Mouse (Mus musculus) embryonic facial prominence, embryonic 10.5 days (tissue): ENCODE data around the gene Gk5. TPM values are rescaled to one million over a fixed set of nuclear protein-coding genes. Genes with fewer than 3 reads are reported as not detected.
"Not testable (repeated sequence)": the region's sequence is repeated elsewhere in the genome, so short reads cannot be mapped to it uniquely, and the experiment has no call there.

Source experiments
- DNase-seq: peaks from one replicate; pipeline ENCODE4 v3.0.0-alpha.2; 2017; ENCODE audit warnings: low spot score
- H3K27ac ChIP-seq: fragments of 300-500 bp; sonication (generic); replicated peaks from 2 replicates; pipeline ENCODE4 v1.5.1; 2016; ENCODE audit warnings: mild to moderate bottlenecking
- H3K27me3 ChIP-seq: fragments of 300-500 bp; sonication (generic); replicated peaks from 2 replicates; pipeline ENCODE4 v1.6.1; 2016; ENCODE audit warnings: low read depth, mild to moderate bottlenecking; ENCODE audit not compliant: poor library complexity, severe bottlenecking
- H3K36me3 ChIP-seq: fragments of 300-500 bp; sonication (generic); replicated peaks from 2 replicates; pipeline ENCODE4 v1.6.1; 2016; ENCODE audit warnings: mild to moderate bottlenecking, moderate library complexity
- H3K4me1 ChIP-seq: fragments of 300-500 bp; sonication (generic); 2 replicates; pipeline ENCODE4 v1.6.1; 2016
- H3K4me3 ChIP-seq: fragments of 300-500 bp; sonication (generic); 2 replicates; pipeline ENCODE4 v1.5.1; 2016; ENCODE audit warnings: mild to moderate bottlenecking, moderate library complexity
- H3K9me3 ChIP-seq: fragments of 300-500 bp; sonication (generic); 2 replicates; pipeline ENCODE4 v1.6.1; 2016; ENCODE audit warnings: mild to moderate bottlenecking
- WGBS: fragments of 180-500 bp; shearing (Covaris S2); methylation state at CpG from one replicate; pipeline ENCODE4 v1.1.7; 2016; 5-methylcytosine and 5-hydroxymethylcytosine counted together
- polyA plus RNA-seq: library from polyadenylated mRNA; unstranded; fragments of >200 nt; fragmentation: Nextera tagmentation; extraction: Ambion mirVana; gene quantifications from 2 replicates; pipeline ENCODE4 v1.2.1, GENCODE M21; 2016

Gk5 gene
- polyA plus RNA-seq, 1 experiment from 2014 or later: 4.6 TPM

DNA sequence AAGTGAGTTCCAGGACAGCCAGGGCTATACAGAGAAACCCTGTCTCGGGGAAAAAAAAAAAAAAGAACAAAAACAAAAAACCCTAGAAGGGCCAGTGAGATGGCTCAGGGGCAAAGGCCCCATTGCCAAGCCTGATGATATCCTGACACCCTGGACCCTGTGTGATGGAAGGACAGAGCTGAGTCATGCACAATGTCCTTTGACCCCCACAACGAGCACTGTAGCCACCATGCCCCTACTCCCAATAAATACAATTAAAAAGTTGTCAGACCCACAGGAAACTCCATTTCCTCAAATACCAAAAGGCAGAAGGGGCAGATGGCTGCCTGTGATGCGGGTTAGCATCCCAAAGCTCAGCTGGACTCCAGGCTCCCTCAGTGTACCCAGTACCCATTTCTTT is 39.9 kb downstream of the Gk5 start:
- no peak overlapping the region for H3K4me3 ChIP-seq
- no peak overlapping the region for H3K27ac ChIP-seq
- 61% methylated on average over 3 of the region's 3 CpGs for WGBS
- no peaks in the 10 kb centered on the region for H3K9me3 ChIP-seq
- H3K27me3 ChIP-seq: no peaks in the 10 kb centered on the region
- H3K4me1 ChIP-seq: peaks cover 13% of the 10 kb centered on the region; the same call in 1 of the 2 replicates
- H3K36me3 ChIP-seq: peaks cover 13% of the 10 kb centered on the region
- no peak for DNase-seq

DNA sequence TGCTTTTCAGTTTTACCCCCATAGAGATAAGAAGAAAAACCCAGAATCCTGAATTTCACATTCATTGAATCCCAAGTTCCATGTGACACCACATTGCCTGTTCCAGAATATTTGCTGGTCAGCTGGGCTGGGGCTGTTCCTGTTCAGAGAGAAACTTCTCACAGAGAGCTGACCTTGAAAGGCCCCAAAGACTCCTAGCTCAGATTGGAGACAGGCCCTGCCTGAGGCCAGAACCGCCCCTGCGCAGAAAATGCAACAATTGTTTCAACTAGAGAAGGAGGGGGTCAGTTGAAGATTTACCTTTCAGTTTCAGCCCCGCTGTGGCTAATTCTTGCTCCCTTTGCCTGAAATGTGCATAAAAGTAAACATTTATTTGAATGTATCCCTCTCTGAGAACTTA is 41.6 kb downstream of the Gk5 start:
- Histone ChIP-seq H3K27ac (no peak overlapping the region), H3K9me3 (no peaks in the 10 kb centered on the region), H3K36me3 (peaks cover 5% of the 10 kb centered on the region), H3K4me1 (peaks cover 13% of the 10 kb centered on the region; the same call in 1 of the 2 replicates), H3K4me3 (no peak overlapping the region), H3K27me3 (no peaks in the 10 kb centered on the region)
- WGBS: 39% methylated on average over 3 of the region's 3 CpGs
- DNase-seq: peak; percentile 27

DNA sequence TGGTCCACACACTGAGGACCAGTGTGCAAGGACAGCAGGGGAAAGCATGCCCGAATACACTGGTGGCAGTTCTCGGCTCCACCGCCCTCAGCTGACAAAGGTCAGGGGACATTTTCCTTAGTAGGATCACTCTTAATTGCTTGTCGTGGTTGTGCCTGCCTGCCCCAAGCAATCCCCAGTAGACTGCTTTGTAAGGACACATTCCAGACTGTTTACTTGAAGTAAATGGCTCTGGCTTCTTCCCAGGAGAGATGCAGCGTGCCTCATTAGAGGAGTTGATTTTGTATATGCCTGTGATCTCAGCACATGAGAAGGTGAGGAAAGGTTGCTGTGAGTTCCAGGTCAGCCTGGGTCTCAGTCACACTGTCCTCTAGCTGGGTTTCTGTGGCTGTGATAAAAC is 43.3 kb downstream of the Gk5 start:
- Histone ChIP-seq H3K27me3 (no peaks in the 10 kb centered on the region), H3K9me3 (no peaks in the 10 kb centered on the region), H3K4me1 (peaks cover 13% of the 10 kb centered on the region; the same call in 1 of the 2 replicates), H3K4me3 (no peak overlapping the region), H3K27ac (no peak overlapping the region), H3K36me3 (0 out of 2 replicates have a peak, but pooled peaks cover 3% of the 10 kb centered on the region)
- no peak for DNase-seq
- WGBS: 55% methylated on average over 5 of the region's 5 CpGs

DNA sequence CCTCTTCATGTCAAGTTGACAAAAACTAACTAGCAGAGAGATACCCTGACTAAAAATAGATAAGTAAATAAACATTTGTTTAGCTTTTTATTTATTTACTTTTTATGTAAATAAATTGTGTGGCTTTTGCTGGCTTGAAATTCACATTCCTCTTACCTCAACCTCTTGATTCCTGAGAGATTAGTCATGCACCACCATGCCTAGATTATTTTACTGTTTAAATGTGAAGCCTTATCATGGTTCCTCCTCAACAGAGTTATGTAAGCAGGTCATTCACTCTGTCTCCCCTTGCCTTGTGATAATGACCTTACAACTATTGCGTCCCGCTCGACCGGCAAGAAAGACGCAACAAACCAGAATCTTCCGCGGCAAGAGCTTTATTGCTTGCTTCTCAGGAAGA is 44.3 kb downstream of the Gk5 start:
- Histone ChIP-seq H3K36me3 (0 out of 2 replicates have a peak, but pooled peaks cover 3% of the 10 kb centered on the region), H3K9me3 (no peaks in the 10 kb centered on the region), H3K27me3 (no peaks in the 10 kb centered on the region), H3K4me3 (no peak overlapping the region), H3K4me1 (peaks cover 13% of the 10 kb centered on the region; the same call in 1 of the 2 replicates), H3K27ac (no peak overlapping the region)
- DNase-seq: no peak
- 96% methylated on average over 7 of the region's 7 CpGs for WGBS

DNA sequence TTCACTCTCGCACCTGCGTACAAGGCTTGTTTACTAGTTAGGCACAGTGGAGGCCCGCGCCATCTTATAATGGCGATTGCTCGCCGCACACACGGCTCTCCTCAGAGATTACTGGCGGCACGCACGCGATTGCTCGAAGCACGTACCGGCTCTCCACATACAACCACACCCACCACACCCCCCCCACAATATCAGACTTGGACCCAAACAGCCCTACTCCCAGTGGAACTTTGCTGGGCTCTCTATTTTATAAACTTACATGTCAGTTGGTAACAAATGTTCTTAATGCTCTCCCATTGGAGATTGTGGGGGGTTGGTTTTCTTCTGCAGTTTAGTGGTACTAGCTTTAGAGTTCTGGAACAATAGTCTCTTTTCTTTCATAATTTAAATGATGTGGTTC is 44.8 kb downstream of the Gk5 start:
- 98% methylated on average over 15 of the region's 15 CpGs for WGBS
- not testable (repeated sequence) for H3K27me3 ChIP-seq, H3K4me3 ChIP-seq

DNA sequence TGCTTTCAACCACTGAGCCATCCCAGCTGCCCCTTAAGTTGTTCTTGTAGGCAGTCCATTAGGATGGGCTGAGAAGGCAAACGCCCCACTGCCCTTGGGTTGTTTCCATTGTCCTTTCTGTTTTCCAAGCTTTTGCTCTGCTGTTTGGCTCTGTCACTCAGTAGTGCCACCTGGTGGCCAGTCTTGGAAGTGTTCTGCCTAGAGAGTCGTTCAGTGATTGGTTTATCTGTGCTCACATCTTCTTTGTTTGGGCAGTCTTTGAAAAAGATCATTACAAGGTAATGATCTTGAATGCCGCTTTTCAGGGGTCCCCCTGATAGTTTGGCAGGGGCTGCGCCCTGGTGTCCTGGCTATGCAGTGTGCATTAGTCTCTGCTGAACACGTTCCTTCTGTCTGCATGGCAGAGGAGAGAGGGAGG is 48.0 kb downstream of the Gk5 start:
- 19% methylated on average over 5 of the region's 5 CpGs for WGBS
- H3K4me1 ChIP-seq: 0 out of 2 replicates have a peak, but pooled peaks cover 4% of the 10 kb centered on the region
- no peaks in the 10 kb centered on the region for H3K27me3 ChIP-seq
- H3K9me3 ChIP-seq: no peaks in the 10 kb centered on the region
- H3K27ac ChIP-seq: peak overlapping the region; percentile 30; the same call in 1 of the 2 replicates
- no peak overlapping the region for H3K4me3 ChIP-seq
- H3K36me3 ChIP-seq: 0 out of 2 replicates have a peak, but pooled peaks cover 3% of the 10 kb centered on the region
- DNase-seq: peak; percentile 85

More for the DNA sequence above, 44.8 kb downstream of the Gk5 start:
- H3K4me1 ChIP-seq: peaks cover 13% of the 10 kb centered on the region; the same call in 1 of the 2 replicates
- H3K27ac ChIP-seq, H3K9me3 ChIP-seq, H3K36me3 ChIP-seq, DNase-seq: not testable (repeated sequence)

DNA sequence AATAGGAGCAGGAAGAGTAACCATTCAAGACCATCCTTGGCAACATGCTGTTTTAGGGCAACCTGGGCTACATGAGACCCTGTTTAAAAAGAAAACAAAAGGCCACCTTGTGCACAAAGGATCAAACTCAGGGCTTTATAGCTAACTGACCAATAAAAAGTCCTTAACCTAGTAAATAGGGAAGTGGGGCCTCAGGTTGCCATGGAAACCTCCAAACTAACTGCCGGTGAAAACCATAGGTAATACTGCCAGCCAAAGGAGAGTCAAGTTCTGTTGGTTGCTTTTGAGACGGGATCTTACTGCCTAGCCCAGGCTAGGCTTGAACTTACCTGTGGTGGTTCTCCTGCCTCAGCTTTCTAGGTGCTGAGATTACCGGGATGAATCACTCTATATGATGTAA is 51.4 kb downstream of the Gk5 start:
- DNase-seq: no peak
- H3K36me3 ChIP-seq: no peaks in the 10 kb centered on the region; the same call in 1 of the 2 replicates
- 77% methylated on average over 3 of the region's 3 CpGs for WGBS

DNA sequence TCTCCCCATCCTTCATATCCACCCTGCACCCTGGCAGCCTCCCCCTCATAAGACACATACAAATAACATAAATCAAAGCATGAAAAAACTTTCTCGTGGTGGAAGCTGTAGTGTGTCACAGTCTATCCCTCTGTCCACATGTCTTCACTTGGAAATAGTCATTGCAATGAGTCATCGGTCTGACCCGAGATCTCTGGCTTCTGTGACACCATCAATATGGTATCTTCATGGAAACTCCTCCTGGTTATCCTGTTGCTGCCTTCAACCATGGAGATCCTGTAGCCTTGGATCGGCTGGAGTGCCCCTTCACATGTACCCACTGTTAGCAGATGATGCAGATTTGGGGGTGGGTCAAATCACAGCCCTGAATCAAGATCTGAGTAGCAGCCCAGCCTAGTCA is 65.7 kb downstream of the Gk5 start:
- Histone ChIP-seq H3K4me1 (no peaks in the 10 kb centered on the region), H3K4me3 (no peak overlapping the region), H3K27me3 (no peaks in the 10 kb centered on the region), H3K36me3 (no peaks in the 10 kb centered on the region), H3K9me3 (no peaks in the 10 kb centered on the region), H3K27ac (no peak overlapping the region)
- no peak for DNase-seq
- 89% methylated on average over 4 of the region's 4 CpGs for WGBS

More for the DNA sequence above, 51.4 kb downstream of the Gk5 start:
- no peak overlapping the region for H3K4me3 ChIP-seq
- H3K9me3 ChIP-seq: no peaks in the 10 kb centered on the region
- H3K27me3 ChIP-seq: no peaks in the 10 kb centered on the region
- no peaks in the 10 kb centered on the region for H3K4me1 ChIP-seq
- no peak overlapping the region for H3K27ac ChIP-seq

DNA sequence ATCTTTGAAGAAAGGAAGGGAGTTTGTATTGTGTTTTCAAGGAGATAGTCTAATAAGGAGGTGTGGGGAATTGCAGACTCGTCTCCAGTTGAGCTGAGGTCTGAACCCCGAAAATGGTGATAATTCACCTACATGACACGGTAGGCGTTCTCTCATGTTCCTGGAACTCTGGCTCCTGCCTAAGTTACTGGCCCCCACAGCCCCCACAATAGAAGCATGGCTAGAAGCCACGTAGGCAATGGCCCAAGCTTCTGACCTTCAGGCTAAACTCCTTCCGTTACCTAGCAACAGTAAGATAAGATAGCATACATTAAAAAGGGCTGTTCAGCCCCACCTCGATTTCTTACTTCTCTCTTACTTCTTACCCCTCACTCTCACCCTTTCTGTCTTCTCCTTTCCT is 67.5 kb downstream of the Gk5 start:
- 77% methylated on average over 7 of the region's 7 CpGs for WGBS
- Histone ChIP-seq H3K9me3 (no peaks in the 10 kb centered on the region), H3K36me3 (no peaks in the 10 kb centered on the region), H3K4me3 (no peak overlapping the region), H3K27me3 (no peaks in the 10 kb centered on the region), H3K27ac (no peak overlapping the region), H3K4me1 (no peaks in the 10 kb centered on the region)
- DNase-seq: no peak

DNA sequence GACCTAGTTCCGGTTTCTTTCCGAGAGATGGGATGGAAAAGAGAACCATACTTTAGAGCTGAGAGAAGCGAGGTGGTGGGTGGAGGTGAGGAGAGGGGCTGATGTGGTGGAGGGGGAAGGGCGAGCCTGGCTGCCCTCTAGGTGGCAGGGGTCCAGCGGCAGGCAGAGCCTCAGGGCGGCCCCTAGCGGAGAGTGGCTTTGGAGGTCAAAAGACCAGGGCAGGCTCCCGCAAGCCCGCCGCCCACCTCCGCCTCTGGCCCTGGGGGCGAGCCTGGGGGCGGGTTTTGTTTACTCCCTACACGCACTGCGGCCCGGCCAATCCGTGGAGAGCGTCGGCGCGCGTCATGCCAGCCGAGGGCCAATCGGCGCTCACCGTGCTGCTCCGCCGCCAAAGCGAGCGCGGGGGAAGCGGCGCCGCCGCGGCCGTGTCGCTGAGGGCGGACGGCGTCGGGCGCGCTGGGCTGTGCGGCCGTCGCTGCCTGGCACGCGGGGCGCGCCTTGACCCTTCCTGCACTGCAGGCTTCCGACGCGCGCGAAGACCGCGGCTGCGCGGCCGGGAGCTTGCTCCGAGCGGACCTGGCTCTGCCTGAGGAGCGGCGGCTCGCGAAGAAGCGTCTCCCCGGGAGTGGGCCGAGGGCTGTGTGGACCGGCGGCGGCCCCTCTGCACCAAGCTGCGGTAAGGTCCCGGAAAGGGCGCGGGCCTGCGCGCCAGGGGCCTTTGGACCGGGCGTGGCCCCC is 76.9 kb downstream of the Gk5 start, which contains the start of gene Tfdp2:
Gene Tfdp2 (plus strand): TSS at position 391 of the 738 bp plus-strand sequence.
- H3K27ac ChIP-seq: peak within 1 kb of the TSS; percentile 92
- H3K4me3 ChIP-seq: peak within 1 kb of the TSS; percentile 92
- no peaks in the 10 kb centered on the region for H3K27me3 ChIP-seq
- DNase-seq: peak; percentile 96
- no peaks in the 10 kb centered on the region for H3K9me3 ChIP-seq
- WGBS: under 1% methylated on average over 81 of the region's 81 CpGs
- no peaks in the 10 kb centered on the region for H3K36me3 ChIP-seq
- H3K4me1 ChIP-seq: peaks cover 23% of the 10 kb centered on the region

DNA sequence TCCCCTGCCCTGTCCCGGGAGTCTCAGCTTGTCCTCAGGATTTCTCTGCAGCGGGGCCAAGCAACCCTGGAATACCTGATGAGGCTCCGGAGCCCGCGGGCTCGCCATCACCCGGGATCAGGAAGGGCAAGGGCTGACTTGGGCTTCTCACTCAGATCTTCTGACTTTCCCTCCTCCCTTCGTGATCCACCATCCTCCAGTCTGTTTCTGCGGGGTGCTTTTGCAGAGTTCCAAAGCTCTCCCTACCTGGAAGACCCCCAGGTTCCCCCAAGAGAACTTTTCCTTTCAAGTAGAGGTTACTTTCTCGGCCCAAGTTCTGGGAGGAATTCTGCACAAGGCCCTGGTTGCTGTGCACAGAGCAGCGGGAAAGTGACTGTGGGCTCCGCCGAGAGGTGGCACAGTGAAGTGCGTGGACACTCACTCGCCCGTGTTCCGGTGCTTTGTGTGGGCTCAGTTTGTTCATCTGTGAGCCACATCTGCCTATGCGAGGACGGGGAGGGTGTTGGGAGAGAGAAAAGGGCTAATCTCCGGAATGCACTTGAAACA is 77.5 kb downstream of the Gk5 start:
- H3K27ac ChIP-seq: peak overlapping the region; percentile 92
- WGBS: under 1% methylated on average over 20 of the region's 20 CpGs
- no peaks in the 10 kb centered on the region for H3K9me3 ChIP-seq
- H3K4me1 ChIP-seq: peaks cover 23% of the 10 kb centered on the region
- H3K36me3 ChIP-seq: no peaks in the 10 kb centered on the region
- no peaks in the 10 kb centered on the region for H3K27me3 ChIP-seq
- peak overlapping the region; percentile 92 for H3K4me3 ChIP-seq
- peak; percentile 59 for DNase-seq

DNA sequence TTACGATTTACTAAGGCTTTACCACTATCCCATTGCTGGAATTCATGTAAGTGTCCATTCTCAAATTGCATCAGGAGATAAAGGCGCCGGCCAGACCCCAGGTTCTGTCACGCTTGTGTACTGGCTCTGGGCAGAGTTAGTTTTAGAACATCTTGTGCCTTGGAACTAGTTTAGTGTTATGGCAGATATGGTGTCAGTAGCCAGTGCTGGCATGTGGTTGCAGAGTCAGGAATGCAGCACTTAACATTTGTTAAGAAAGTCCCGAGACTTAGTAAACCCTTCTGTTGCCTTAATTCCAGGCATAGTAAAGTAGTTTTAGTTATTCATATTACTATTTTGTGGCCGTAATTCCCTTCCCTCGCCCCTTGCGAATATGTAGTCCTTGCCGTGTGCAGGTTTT is 78.6 kb downstream of the Gk5 start:
- Histone ChIP-seq H3K9me3 (no peaks in the 10 kb centered on the region), H3K27me3 (no peaks in the 10 kb centered on the region), H3K4me1 (peaks cover 23% of the 10 kb centered on the region), H3K4me3 (peak overlapping the region; percentile 92), H3K36me3 (0 out of 2 replicates have a peak, but pooled peaks cover 5% of the 10 kb centered on the region), H3K27ac (no peak overlapping the region)
- peak; percentile 12 for DNase-seq
- 71% methylated on average over 9 of the region's 9 CpGs for WGBS

DNA sequence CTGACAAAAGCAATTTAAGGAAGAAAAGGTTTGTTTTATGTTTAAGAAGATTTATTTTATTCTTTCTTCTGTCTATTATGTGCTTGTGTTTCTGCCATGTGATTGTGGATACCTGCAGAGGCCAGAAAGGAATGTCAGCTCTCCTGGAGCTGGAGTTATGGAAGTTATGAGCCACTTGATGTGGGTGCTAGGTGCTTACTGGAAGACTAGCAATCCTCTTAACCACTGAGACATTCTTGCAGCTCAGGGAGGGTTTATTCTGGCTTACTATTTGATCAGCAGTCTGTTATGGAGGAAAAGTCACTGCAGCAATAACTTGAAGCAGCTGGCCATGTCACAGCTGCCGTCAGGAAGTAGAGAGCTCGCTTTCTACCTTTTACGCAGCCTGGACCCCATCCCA is 84.5 kb downstream of the Gk5 start:
- WGBS: 94% methylated on average over 3 of the region's 3 CpGs
- DNase-seq: no peak
- Histone ChIP-seq H3K4me1 (no peaks in the 10 kb centered on the region), H3K4me3 (no peak overlapping the region), H3K27me3 (no peaks in the 10 kb centered on the region), H3K27ac (no peak overlapping the region), H3K36me3 (peaks cover 35% of the 10 kb centered on the region), H3K9me3 (no peaks in the 10 kb centered on the region)
